Mouse (Mus musculus) hindbrain, embryonic 15.5 days (tissue): ENCODE measurements at regions not wholly inside any gene's neighbourhood (a gene's known extent, or its start where the extent isn't known, plus 50 kb on each side); places are given as distances from the start of the nearest gene placed in this dataset.

Experiments
- ATAC-seq: fragments of 200-750 bp; cut with Nextera tagmentation; 2 replicates; pipeline ENCODE4 v1.8.0; 2017; ENCODE audit warnings: low read depth, moderate number of reproducible peaks, moderate TSS enrichment; ENCODE audit not compliant: low FRiP score
- H3K27ac ChIP-seq: fragments of 300-500 bp; sonication (generic); replicated peaks from 2 replicates; pipeline ENCODE4 v1.5.1; 2015; ENCODE audit warnings: mild to moderate bottlenecking, inconsistent platforms
- H3K27me3 ChIP-seq: fragments of 300-500 bp; sonication (generic); 2 replicates; pipeline ENCODE4 v1.6.1; 2015; ENCODE audit warnings: control low read depth, inconsistent platforms
- H3K36me3 ChIP-seq: fragments of 300-500 bp; sonication (generic); 2 replicates; pipeline ENCODE4 v1.6.1; 2015; ENCODE audit warnings: control low read depth, inconsistent platforms
- H3K4me1 ChIP-seq: fragments of 300-500 bp; sonication (generic); replicated peaks from 2 replicates; pipeline ENCODE4 v1.6.1; 2015; ENCODE audit warnings: control low read depth, inconsistent platforms
- H3K4me2 ChIP-seq: fragments of 300-500 bp; sonication (generic); 2 replicates; pipeline ENCODE4 v1.6.1; 2015; ENCODE audit warnings: moderate library complexity, mild to moderate bottlenecking, inconsistent platforms
- H3K4me3 ChIP-seq: fragments of 300-500 bp; sonication (generic); 2 replicates; pipeline ENCODE4 v1.5.1; 2015; ENCODE audit warnings: mild to moderate bottlenecking, inconsistent platforms
- H3K9ac ChIP-seq: fragments of 300-500 bp; sonication (generic); 2 replicates; pipeline ENCODE4 v1.6.1; 2015; ENCODE audit warnings: inconsistent platforms
- H3K9me3 ChIP-seq: fragments of 300-500 bp; sonication (generic); 2 replicates; pipeline ENCODE4 v1.6.1; 2016; ENCODE audit warnings: control low read depth, inconsistent platforms
- whole genome bisulfite sequencing: fragments of 180-500 bp; shearing (Covaris S2); methylation state at CpG from one replicate; pipeline ENCODE4 v1.1.7; 2015; 5-methylcytosine and 5-hydroxymethylcytosine counted together
- microRNA counts: library from miRNA; unstranded; fragments of <30 nt; microRNA quantifications from one replicate; lab custom pipeline; 2016
- microRNA-seq: library from miRNA; unstranded; fragments of <30 nt; microRNA quantifications from one replicate; pipeline ENCODE4, GENCODE M21; 2016

- 5% methylated on average over 15 of the region's 15 CpGs for WGBS
- Histone ChIP-seq H3K4me2 (peak overlapping the region; percentile 51), H3K9ac (peak overlapping the region; percentile 33; the same call in 1 of the 2 replicates), H3K4me3 (peak overlapping the region; percentile 27), H3K4me1 (peaks cover 5% of the 10 kb centered on the region), H3K36me3 (no peaks in the 10 kb centered on the region), H3K9me3 (no peaks in the 10 kb centered on the region), H3K27me3 (no peaks in the 10 kb centered on the region), H3K27ac (0 out of 2 replicates have a peak overlapping the region, but pooled peaks have one; percentile 21)
- ATAC-seq = peak; percentile 70; the same call in 1 of the 2 replicates
Observed at GRCm38 (mm10) chr6:51362475-51363226, 69.8 kb upstream of the Nfe2l3 start.

- Histone ChIP-seq H3K9ac (no peak overlapping the region), H3K4me3 (no peak overlapping the region), H3K27me3 (no peaks in the 10 kb centered on the region), H3K27ac (no peak overlapping the region), H3K4me1 (peaks cover 5% of the 10 kb centered on the region), H3K9me3 (no peaks in the 10 kb centered on the region), H3K36me3 (no peaks in the 10 kb centered on the region), H3K4me2 (no peak overlapping the region)
- 61% methylated on average over 6 of the region's 6 CpGs for WGBS
- no peak for ATAC-seq
Observed at GRCm38 (mm10) chr6:51364776-51365175, 67.7 kb upstream of the Nfe2l3 start.

- H3K4me1 ChIP-seq = peaks cover 5% of the 10 kb centered on the region
- no peak overlapping the region for H3K4me2 ChIP-seq
- no peaks in the 10 kb centered on the region for H3K27me3 ChIP-seq
- ATAC-seq = no peak
- H3K36me3 ChIP-seq = no peaks in the 10 kb centered on the region
- H3K9ac ChIP-seq = no peak overlapping the region
- 42% methylated on average over 6 of the region's 6 CpGs for WGBS
- no peaks in the 10 kb centered on the region for H3K9me3 ChIP-seq
- no peak overlapping the region for H3K27ac ChIP-seq
- H3K4me3 ChIP-seq = no peak overlapping the region
Observed at GRCm38 (mm10) chr6:51369771-51370170, 62.7 kb upstream of the Nfe2l3 start.

- no peak for ATAC-seq
- Histone ChIP-seq H3K4me1 (peaks cover 5% of the 10 kb centered on the region), H3K9ac (no peak overlapping the region), H3K4me2 (no peak overlapping the region), H3K36me3 (no peaks in the 10 kb centered on the region), H3K27me3 (no peaks in the 10 kb centered on the region), H3K4me3 (no peak overlapping the region), H3K9me3 (no peaks in the 10 kb centered on the region), H3K27ac (0 out of 2 replicates have a peak overlapping the region, but pooled peaks have one; percentile 4)
- 53% methylated on average over 7 of the region's 7 CpGs for WGBS
Observed at GRCm38 (mm10) chr6:51372357-51372756, 60.1 kb upstream of the Nfe2l3 start.

GRCm38 (mm10) chr6:51378436-51378835 is 54.0 kb upstream of the Nfe2l3 start:
- Histone ChIP-seq H3K27me3 (no peaks in the 10 kb centered on the region), H3K4me1 (peaks cover 8% of the 10 kb centered on the region), H3K27ac (peak overlapping the region; percentile 96), H3K9me3 (no peaks in the 10 kb centered on the region), H3K4me3 (no peak overlapping the region), H3K36me3 (no peaks in the 10 kb centered on the region), H3K9ac (no peak overlapping the region), H3K4me2 (no peak overlapping the region)
- WGBS = 75% methylated on average over 3 of the region's 3 CpGs
- ATAC-seq = no peak

GRCm38 (mm10) chr6:51379074-51379473 is 53.4 kb upstream of the Nfe2l3 start:
- no peak for ATAC-seq
- peak overlapping the region; percentile 39 for H3K4me3 ChIP-seq
- no peaks in the 10 kb centered on the region for H3K36me3 ChIP-seq
- peak overlapping the region; percentile 96 for H3K27ac ChIP-seq
- peaks cover 12% of the 10 kb centered on the region for H3K4me1 ChIP-seq
- peak overlapping the region; percentile 47 for H3K9ac ChIP-seq
- peak overlapping the region; percentile 56 for H3K4me2 ChIP-seq
- H3K9me3 ChIP-seq = no peaks in the 10 kb centered on the region
- no peaks in the 10 kb centered on the region for H3K27me3 ChIP-seq
- WGBS = 4% methylated on average over 5 of the region's 5 CpGs

- H3K4me3 ChIP-seq = peak overlapping the region; percentile 39
- no peaks in the 10 kb centered on the region for H3K9me3 ChIP-seq
- peak overlapping the region; percentile 56 for H3K4me2 ChIP-seq
- no peaks in the 10 kb centered on the region for H3K36me3 ChIP-seq
- H3K9ac ChIP-seq = peak overlapping the region; percentile 47
- H3K4me1 ChIP-seq = peaks cover 12% of the 10 kb centered on the region
- WGBS = 4% methylated on average over 36 of the region's 36 CpGs
- peak overlapping the region; percentile 96 for H3K27ac ChIP-seq
- ATAC-seq = peak; percentile 85
- no peaks in the 10 kb centered on the region for H3K27me3 ChIP-seq
Observed at GRCm38 (mm10) chr6:51379560-51380274, 52.8 kb upstream of the Nfe2l3 start.

- H3K27me3 ChIP-seq = no peaks in the 10 kb centered on the region
- no peaks in the 10 kb centered on the region for H3K36me3 ChIP-seq
- H3K4me2 ChIP-seq = peak overlapping the region; percentile 56; the same call in 1 of the 2 replicates
- ATAC-seq = 0 out of 2 replicates have a peak, but pooled peaks have one; percentile 8
- 59% methylated on average over 4 of the region's 4 CpGs for WGBS
- H3K4me1 ChIP-seq = peaks cover 12% of the 10 kb centered on the region
- peak overlapping the region; percentile 96 for H3K27ac ChIP-seq
- H3K4me3 ChIP-seq = no peak overlapping the region
- no peak overlapping the region for H3K9ac ChIP-seq
- H3K9me3 ChIP-seq = no peaks in the 10 kb centered on the region
Observed at GRCm38 (mm10) chr6:51380275-51380575, 52.2 kb upstream of the Nfe2l3 start.

- H3K4me1 ChIP-seq = peaks cover 12% of the 10 kb centered on the region
- H3K9me3 ChIP-seq = no peaks in the 10 kb centered on the region
- no peaks in the 10 kb centered on the region for H3K36me3 ChIP-seq
- no peaks in the 10 kb centered on the region for H3K27me3 ChIP-seq
- H3K4me2 ChIP-seq = no peak overlapping the region
- no peak overlapping the region for H3K27ac ChIP-seq
- no peak overlapping the region for H3K9ac ChIP-seq
- WGBS = 61% methylated on average over 9 of the region's 9 CpGs
- H3K4me3 ChIP-seq = no peak overlapping the region
- no peak for ATAC-seq
Observed at GRCm38 (mm10) chr6:51381465-51381864, 51.0 kb upstream of the Nfe2l3 start.

MicroRNA genes in the stretch of these regions (microRNA counts, 519-probe panel; counts per million panel counts)
- microRNA mmu-miR-148a (lab: Ali Mortazavi, UCI) = 4,203 counts per million, percentile 86 among the panel's probes with 10 or more counts

Small RNA genes lying in the stretch of these regions (microRNA-seq; reads per million reads assigned to microRNA genes)
- 205 reads per million, percentile 60 among the genes with 10 or more reads in this experiment for gene Mir148a
